ENCODE assay signal across 8 mouse cellular contexts in genomic region chr17:53479604-53480041, GRCm38 (mm10). TPM values are rescaled to one million over a fixed set of nuclear protein-coding genes. Genes with fewer than 3 reads are reported as not detected.
A peak's percentile ranks its signal among the peaks of the same experiment; 100 is the strongest.
DNase-seq lines count a peak whose midpoint lies in the region; ATAC-seq and TF ChIP-seq lines count a peak whose summit lies in the region.

No protein-coding gene starts in this region.

- peak; percentile 65 to 66 for DNase-seq in adrenal gland, adult 18-20 months (ENCODE audit: low spot score in 2 of 2)
- DNase-seq in liver: peak; percentile 65
- DNase-seq in midbrain, postnatal 0 days (ENCODE audit: low spot score): peak; percentile 43

- peak overlapping the region; percentile 78 for H3ac ChIP-seq in C2C12 (ENCODE audit: control insufficient read depth, insufficient read length, low read depth)

- peak; percentile 15 for ATAC-seq in embryonic facial prominence, embryonic 13.5 days (ENCODE audit: insufficient number of reproducible peaks, insufficient read depth, low FRiP score, low TSS enrichment, low read depth)
- peak; percentile 28 for ATAC-seq in heart, embryonic 11.5 days (replicated peaks; ENCODE audit: insufficient number of reproducible peaks, low FRiP score, low TSS enrichment)
- ATAC-seq in kidney, embryonic 16.5 days (ENCODE audit: low FRiP score, low TSS enrichment): peak; percentile 50; the same call in 1 of the 2 replicates
- peak; percentile 1 for ATAC-seq in midbrain, postnatal 0 days (ENCODE audit: low FRiP score)
- ATAC-seq in stomach, embryonic 16.5 days (ENCODE audit: insufficient read depth, low FRiP score): no peak

- H3K9me3 ChIP-seq in embryonic facial prominence, embryonic 13.5 days: no peaks in the 10 kb centered on the region
- no peaks in the 10 kb centered on the region for H3K9me3 ChIP-seq in heart, embryonic 11.5 days (replicated peaks; ENCODE audit: control insufficient read depth, low read length)
- H3K9me3 ChIP-seq in kidney, embryonic 16.5 days (ENCODE audit: low read length): no peaks in the 10 kb centered on the region
- H3K9me3 ChIP-seq in midbrain, postnatal 0 days (ENCODE audit: low read length): no peaks in the 10 kb centered on the region
- H3K9me3 ChIP-seq in stomach, embryonic 16.5 days (replicated peaks; ENCODE audit: control insufficient read depth, low read length): no peaks in the 10 kb centered on the region

- peaks cover 20% of the 10 kb centered on the region for H3K4me1 ChIP-seq in embryonic facial prominence, embryonic 13.5 days
- peaks cover 11% of the 10 kb centered on the region; the same call in 1 of the 2 replicates for H3K4me1 ChIP-seq in heart, embryonic 11.5 days (ENCODE audit: control insufficient read depth, insufficient read depth, low read length)
- peaks cover 18% of the 10 kb centered on the region for H3K4me1 ChIP-seq in kidney, embryonic 16.5 days (ENCODE audit: insufficient read depth, low read length)
- H3K4me1 ChIP-seq in midbrain, postnatal 0 days (ENCODE audit: insufficient read depth, low read length): peaks cover 5% of the 10 kb centered on the region; the same call in 1 of the 2 replicates
- peaks cover 15% of the 10 kb centered on the region for H3K4me1 ChIP-seq in stomach, embryonic 16.5 days (ENCODE audit: control insufficient read depth, insufficient read depth, low read length)

- peak overlapping the region; percentile 99 for H3K27ac ChIP-seq in embryonic facial prominence, embryonic 13.5 days
- H3K27ac ChIP-seq in heart, embryonic 11.5 days (ENCODE audit: low read depth, low read length): peak overlapping the region; percentile 98
- peak overlapping the region; percentile 97 for H3K27ac ChIP-seq in kidney, embryonic 16.5 days (ENCODE audit: low read length)
- H3K27ac ChIP-seq in midbrain, postnatal 0 days (ENCODE audit: low read depth, low read length): peak overlapping the region; percentile 99
- peak overlapping the region; percentile 99 for H3K27ac ChIP-seq in stomach, embryonic 16.5 days (ENCODE audit: low read length)

- TF ChIP-seq CTCF in C2C12 (IDR thresholded peaks at IDR 0.05; ENCODE audit: control insufficient read depth, insufficient read depth, insufficient read length): no peak
- no peak; the same call in 1 of the 2 replicates for TF ChIP-seq CTCF in midbrain, postnatal 0 days (IDR thresholded peaks at IDR 0.05)

- peak overlapping the region; percentile 74 for H3K4me2 ChIP-seq in embryonic facial prominence, embryonic 13.5 days
- peak overlapping the region; percentile 89 for H3K4me2 ChIP-seq in heart, embryonic 11.5 days
- H3K4me2 ChIP-seq in kidney, embryonic 16.5 days (replicated peaks; ENCODE audit: low read depth, low read length): peak overlapping the region; percentile 70
- H3K4me2 ChIP-seq in midbrain, postnatal 0 days (ENCODE audit: low read depth, low read length, poor library complexity, severe bottlenecking): peak overlapping the region; percentile 79
- H3K4me2 ChIP-seq in stomach, embryonic 16.5 days (ENCODE audit: low read depth, low read length): peak overlapping the region; percentile 61

- H3K4me3 ChIP-seq in C2C12 (ENCODE audit: insufficient read depth, poor library complexity, severe bottlenecking): peak overlapping the region; percentile 74
- H3K4me3 ChIP-seq in embryonic facial prominence, embryonic 13.5 days: peak overlapping the region; percentile 93
- H3K4me3 ChIP-seq in heart, embryonic 11.5 days (ENCODE audit: low read depth, low read length): peak overlapping the region; percentile 98
- H3K4me3 ChIP-seq in kidney, embryonic 16.5 days (ENCODE audit: low read length): peak overlapping the region; percentile 86
- peak overlapping the region; percentile 97 for H3K4me3 ChIP-seq in midbrain, postnatal 0 days (ENCODE audit: low read depth, low read length)
- peak overlapping the region; percentile 83 for H3K4me3 ChIP-seq in stomach, embryonic 16.5 days (replicated peaks; ENCODE audit: low read length)

- H3K27me3 ChIP-seq in C2C12 (ENCODE audit: control insufficient read depth, insufficient read depth, insufficient read length): no peaks in the 10 kb centered on the region
- H3K27me3 ChIP-seq in embryonic facial prominence, embryonic 13.5 days: no peaks in the 10 kb centered on the region
- no peaks in the 10 kb centered on the region for H3K27me3 ChIP-seq in heart, embryonic 11.5 days (ENCODE audit: control insufficient read depth, insufficient read depth, low read length)
- no peaks in the 10 kb centered on the region for H3K27me3 ChIP-seq in kidney, embryonic 16.5 days (ENCODE audit: insufficient read depth, low read length)
- no peaks in the 10 kb centered on the region for H3K27me3 ChIP-seq in midbrain, postnatal 0 days (ENCODE audit: insufficient read depth, low read length)
- no peaks in the 10 kb centered on the region for H3K27me3 ChIP-seq in stomach, embryonic 16.5 days (ENCODE audit: control insufficient read depth, insufficient read depth, low read length)

- H3K79me3 ChIP-seq in C2C12 (ENCODE audit: low read depth): peaks cover 48% of the 10 kb centered on the region

- peaks cover 25% of the 10 kb centered on the region for H3K36me3 ChIP-seq in C2C12 (ENCODE audit: control insufficient read depth, insufficient read depth)
- H3K36me3 ChIP-seq in embryonic facial prominence, embryonic 13.5 days: peaks cover 7% of the 10 kb centered on the region
- no peaks in the 10 kb centered on the region for H3K36me3 ChIP-seq in heart, embryonic 11.5 days (ENCODE audit: control insufficient read depth, insufficient read depth, low read length)
- H3K36me3 ChIP-seq in kidney, embryonic 16.5 days (ENCODE audit: insufficient read depth, low read length): 0 out of 2 replicates have a peak, but pooled peaks cover 4% of the 10 kb centered on the region
- H3K36me3 ChIP-seq in midbrain, postnatal 0 days (ENCODE audit: insufficient read depth, low read length): no peaks in the 10 kb centered on the region; the same call in 1 of the 2 replicates
- H3K36me3 ChIP-seq in stomach, embryonic 16.5 days (ENCODE audit: control insufficient read depth, insufficient read depth, low read length): peaks cover 4% of the 10 kb centered on the region; the same call in 1 of the 2 replicates

- peak overlapping the region; percentile 98 for H3K9ac ChIP-seq in embryonic facial prominence, embryonic 13.5 days
- H3K9ac ChIP-seq in heart, embryonic 11.5 days (ENCODE audit: low read depth, low read length): peak overlapping the region; percentile 98
- peak overlapping the region; percentile 86 for H3K9ac ChIP-seq in kidney, embryonic 16.5 days (replicated peaks; ENCODE audit: low read length)
- H3K9ac ChIP-seq in midbrain, postnatal 0 days (replicated peaks; ENCODE audit: low read length, poor library complexity, severe bottlenecking): peak overlapping the region; percentile 91
- peak overlapping the region; percentile 96 for H3K9ac ChIP-seq in stomach, embryonic 16.5 days (ENCODE audit: low read length)

- H3K79me2 ChIP-seq in C2C12 (ENCODE audit: control insufficient read depth, insufficient read depth): peaks cover 50% of the 10 kb centered on the region

- WGBS in embryonic facial prominence, embryonic 13.5 days: under 1% methylated on average over 33 of the region's 33 CpGs
- WGBS in heart, embryonic 11.5 days (ENCODE audit: insufficient replicate concordance): under 1% methylated on average over 32 of the region's 33 CpGs
- under 1% methylated on average over 32 of the region's 33 CpGs for WGBS in kidney, embryonic 16.5 days
- WGBS in midbrain, postnatal 0 days: 1% methylated on average over 31 of the region's 33 CpGs
- under 1% methylated on average over 33 of the region's 33 CpGs for WGBS in stomach, embryonic 16.5 days

TF ChIP-seq in C2C12, 6 proteins besides CTCF, POLR2A, EP300 and RAD21 (continues in another document):
- TF ChIP-seq USF1 (IDR thresholded peaks at IDR 0.05; ENCODE audit: low read depth) (no peak), MYOD1 (IDR thresholded peaks at IDR 0.05; ENCODE audit: control insufficient read depth, insufficient read length, low read depth) (no peak), MAX (IDR thresholded peaks at IDR 0.05) (no peak), MYOG (IDR thresholded peaks at IDR 0.05; ENCODE audit: control insufficient read depth, extremely low read depth, insufficient read length) (no peak), FOSL1 (IDR thresholded peaks at IDR 0.05; ENCODE audit: insufficient read depth, low read length, poor library complexity, severe bottlenecking) (no peak)

RNA-seq across cellular contexts. Expression of gene Rab5a, which starts 0.6 kb away (rescaled TPM):
- 13.9 TPM for polyA plus RNA-seq in C2C12 (2012; fragmentation: generic; extraction: Trizol)
- total RNA-seq in adrenal gland, adult 18-20 months (2021): 100 to 1,000 TPM in 1 of 2 experiments, 10 to 100 TPM in 1; 78.9 to 109 TPM
- 78.6 and 81.9 TPM in 2 replicates for polyA plus RNA-seq in embryonic facial prominence, embryonic 13.5 days (2015; fragmentation: Nextera tagmentation; extraction: Ambion mirVana)
- 78.0 and 82.3 TPM in 2 replicates for polyA plus RNA-seq in heart, embryonic 11.5 days (2014; fragmentation: Nextera tagmentation; extraction: Ambion mirVana)
- polyA plus RNA-seq in kidney, embryonic 16.5 days (2015; fragmentation: Nextera tagmentation; extraction: Ambion mirVana): 69.8 and 75.4 TPM in 2 replicates
- total RNA-seq in midbrain, postnatal 0 days (2014; rRNA removed): 98.9 and 112 TPM in 2 replicates
- 101 and 112 TPM in 2 replicates for polyA plus RNA-seq in midbrain, postnatal 0 days (2015; fragmentation: Nextera tagmentation; extraction: Ambion mirVana)
- polyA plus RNA-seq in stomach, embryonic 16.5 days (2015; fragmentation: Nextera tagmentation; extraction: Ambion mirVana): 68.7 and 78.0 TPM in 2 replicates

RNA-seq across cellular contexts. Expression of gene Efhb, which starts 16.5 kb away (rescaled TPM):
- polyA plus RNA-seq in C2C12 (2012; fragmentation: generic; extraction: Trizol): not detected
- under 1 TPM; 0.19 to 0.40 TPM for total RNA-seq in adrenal gland, adult 18-20 months (2021)
- polyA plus RNA-seq in embryonic facial prominence, embryonic 13.5 days (2015; fragmentation: Nextera tagmentation; extraction: Ambion mirVana): 0.39 and 0.48 TPM in 2 replicates
- polyA plus RNA-seq in heart, embryonic 11.5 days (2014; fragmentation: Nextera tagmentation; extraction: Ambion mirVana): 0.21 and 0.33 TPM in 2 replicates
- polyA plus RNA-seq in kidney, embryonic 16.5 days (2015; fragmentation: Nextera tagmentation; extraction: Ambion mirVana): 0.31 and 0.39 TPM in 2 replicates
- 1.2 and 3.1 TPM in 2 replicates for total RNA-seq in midbrain, postnatal 0 days (2014; rRNA removed)
- polyA plus RNA-seq in midbrain, postnatal 0 days (2015; fragmentation: Nextera tagmentation; extraction: Ambion mirVana): 0.66 and 1.0 TPM in 2 replicates
- polyA plus RNA-seq in stomach, embryonic 16.5 days (2015; fragmentation: Nextera tagmentation; extraction: Ambion mirVana): 0.57 and 0.75 TPM in 2 replicates

RNA-seq across cellular contexts. Expression of gene Pp2d1, which starts 59.6 kb away (rescaled TPM):
- polyA plus RNA-seq in C2C12 (2012; fragmentation: generic; extraction: Trizol): 0.04 TPM
- not detected for total RNA-seq in adrenal gland, adult 18-20 months (2021)
- polyA plus RNA-seq in embryonic facial prominence, embryonic 13.5 days (2015; fragmentation: Nextera tagmentation; extraction: Ambion mirVana): 0.22 and 0.31 TPM in 2 replicates
- polyA plus RNA-seq in heart, embryonic 11.5 days (2014; fragmentation: Nextera tagmentation; extraction: Ambion mirVana): 0.32 and 0.33 TPM in 2 replicates
- polyA plus RNA-seq in kidney, embryonic 16.5 days (2015; fragmentation: Nextera tagmentation; extraction: Ambion mirVana): 0.30 and 0.37 TPM in 2 replicates
- total RNA-seq in midbrain, postnatal 0 days (2014; rRNA removed): not detected in 2 replicates
- polyA plus RNA-seq in midbrain, postnatal 0 days (2015; fragmentation: Nextera tagmentation; extraction: Ambion mirVana): 0.26 and 0.42 TPM in 2 replicates
- 0.23 and 0.25 TPM in 2 replicates for polyA plus RNA-seq in stomach, embryonic 16.5 days (2015; fragmentation: Nextera tagmentation; extraction: Ambion mirVana)
